Mouse (Mus musculus) myocyte (in vitro differentiated cells): Measurements from ENCODE around the gene Gpr171. TPM values are rescaled to one million over a fixed set of nuclear protein-coding genes. Genes with fewer than 3 reads are reported as not detected.

Experiments
- H3K27me3 ChIP-seq: one replicate; pipeline ENCODE4 v1.6.1; 2011; ENCODE audit not compliant: control insufficient read depth, insufficient read depth, insufficient read length
- H3K36me3 ChIP-seq: one replicate; pipeline ENCODE4 v1.6.1; 2011; ENCODE audit not compliant: control insufficient read depth, insufficient read depth
- H3K4me2 ChIP-seq: one replicate; pipeline ENCODE4 v1.6.1; 2011; ENCODE audit warnings: low read depth, control low read depth
- H3K4me3 ChIP-seq: one replicate; pipeline ENCODE4 v1.5.1; 2011; ENCODE audit warnings: mild to moderate bottlenecking, control low read depth, moderate library complexity
- H3K79me2 ChIP-seq: one replicate; pipeline ENCODE4 v1.6.1; 2011; ENCODE audit not compliant: control insufficient read depth, insufficient read depth
- H3ac ChIP-seq: one replicate; pipeline ENCODE4 v1.6.1; 2011; ENCODE audit not compliant: control insufficient read depth, insufficient read length
- CEBPB ChIP-seq: IDR thresholded peaks from 2 replicates; pipeline ENCODE4 v1.6.1; 2011; ENCODE audit warnings: mild to moderate bottlenecking, moderate library complexity; ENCODE audit not compliant: poor library complexity, insufficient read depth, severe bottlenecking
- E2F4 ChIP-seq: IDR thresholded peaks from one replicate; pipeline ENCODE4 v1.6.1; 2011; ENCODE audit warnings: mild to moderate bottlenecking, control low read depth, moderate library complexity; ENCODE audit not compliant: insufficient read depth
- MAX ChIP-seq: IDR thresholded peaks from one replicate; pipeline ENCODE4 v1.6.1; 2011; ENCODE audit warnings: low read depth, mild to moderate bottlenecking, control low read depth
- MYOD1 ChIP-seq, 3 experiments: IDR thresholded peaks; one replicate each; pipeline ENCODE4 v1.6.1; 2011; ENCODE audit warnings: control low read depth in 2 of 3, low read depth in 2 of 3, mild to moderate bottlenecking in 2 of 3, moderate library complexity in 1 of 3; ENCODE audit not compliant: insufficient read length in 2 of 3, control insufficient read depth in 1 of 3
- MYOG ChIP-seq, 3 experiments: IDR thresholded peaks; one replicate each; pipeline ENCODE4 v1.6.1; 2011; ENCODE audit warnings: control low read depth in 2 of 3, low read depth in 2 of 3, mild to moderate bottlenecking in 2 of 3; ENCODE audit not compliant: insufficient read length in 2 of 3, control insufficient read depth in 1 of 3, insufficient read depth in 1 of 3
- POLR2A ChIP-seq: IDR thresholded peaks from one replicate; pipeline ENCODE4 v1.6.1; 2011; ENCODE audit warnings: low read depth, mild to moderate bottlenecking, control low read depth, moderate library complexity; ENCODE audit not compliant: insufficient read length
- POLR2AphosphoS2 ChIP-seq: IDR thresholded peaks from one replicate; pipeline ENCODE4 v1.6.1; 2011; ENCODE audit warnings: low read depth, control low read depth; ENCODE audit not compliant: insufficient read length
- REST ChIP-seq: IDR thresholded peaks from one replicate; pipeline ENCODE4 v1.6.1; 2011; ENCODE audit warnings: mild to moderate bottlenecking, control low read depth, moderate library complexity; ENCODE audit not compliant: insufficient read depth, insufficient read length
- SRF ChIP-seq: IDR thresholded peaks from one replicate; pipeline ENCODE4 v1.6.1; 2011; ENCODE audit warnings: low read depth; ENCODE audit not compliant: control insufficient read depth, insufficient read length
- TCF12 ChIP-seq: IDR thresholded peaks from one replicate; pipeline ENCODE4 v1.6.1; 2011; ENCODE audit warnings: mild to moderate bottlenecking, control low read depth; ENCODE audit not compliant: poor library complexity, insufficient read depth, severe bottlenecking
- TCF3 ChIP-seq: IDR thresholded peaks from one replicate; pipeline ENCODE4 v1.6.1; 2011; ENCODE audit warnings: low read depth, control low read depth; ENCODE audit not compliant: insufficient read length
- USF1 ChIP-seq: IDR thresholded peaks from one replicate; pipeline ENCODE4 v1.6.1; 2011; ENCODE audit warnings: low read depth, mild to moderate bottlenecking, control low read depth, moderate library complexity
- polyA plus RNA-seq: library from polyadenylated mRNA; unstranded; fragments of >200 nt; fragmentation: generic; extraction: Trizol; gene quantifications from one replicate; pipeline ENCODE4 v1.2.1, GENCODE M21; 2012; ENCODE audit warnings: missing spikeins

The Gpr171 gene
- polyA plus RNA-seq, 1 experiment, result not detected

GRCm38 (mm10) chr3:59059022-59059541 lies 42.5 kb downstream of the Gpr171 start:
- TF ChIP-seq REST, result no peak
- TF ChIP-seq MYOD1 (IDR thresholded peaks at IDR 0.05; ENCODE audit: control insufficient read depth in 1 of 3, insufficient read length in 2 of 3, low read depth in 2 of 3), result no peak
- TF ChIP-seq POLR2AphosphoS2, result no peak
- no peak for TF ChIP-seq TCF12
- TF ChIP-seq POLR2A, result no peak
- TF ChIP-seq TCF3, result no peak
- TF ChIP-seq USF1, result no peak
- H3K4me3 ChIP-seq, result no peak overlapping the region
- H3K79me2 ChIP-seq, result no peaks in the 10 kb centered on the region
- peak overlapping the region; percentile 28 for H3K4me2 ChIP-seq
- H3K27me3 ChIP-seq, result peaks cover 5% of the 10 kb centered on the region
- H3ac ChIP-seq, result no peak overlapping the region
- no peaks in the 10 kb centered on the region for H3K36me3 ChIP-seq

DNA sequence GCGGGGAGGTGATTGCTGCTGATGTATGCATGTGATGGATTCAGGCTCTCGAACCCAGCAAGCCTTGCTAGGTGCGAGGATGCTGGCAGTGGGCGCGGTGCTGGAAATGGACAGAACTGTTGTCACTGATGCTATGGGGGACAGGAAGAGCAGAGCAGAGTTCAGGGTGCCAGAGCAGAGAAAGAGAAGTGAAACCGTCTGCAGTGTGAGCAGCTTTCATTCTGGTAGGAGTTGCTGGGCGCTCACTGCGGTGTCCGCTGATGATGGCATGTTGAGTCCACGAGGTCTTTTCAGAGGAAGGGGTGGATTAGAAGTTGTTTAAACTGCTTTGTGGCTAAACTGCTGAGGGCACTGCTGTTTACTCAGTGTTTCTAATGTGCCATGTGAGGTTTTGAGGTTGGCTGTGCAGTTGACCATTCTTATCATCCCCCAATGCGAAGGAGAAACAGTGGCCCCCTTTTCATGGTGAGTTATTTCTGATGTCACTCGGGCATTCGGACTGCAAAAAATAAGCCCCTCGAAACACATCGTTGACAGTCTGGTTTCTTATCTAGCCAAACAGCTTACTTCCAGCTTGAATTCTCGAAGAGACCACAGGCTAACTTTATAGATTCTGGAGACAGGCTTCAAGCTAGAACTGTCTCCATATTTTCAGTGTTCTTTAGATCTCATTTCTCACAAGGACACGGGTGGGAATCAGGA lies 46.6 kb downstream of the Gpr171 start:
- TF ChIP-seq E2F4, result no peak
- TF ChIP-seq CEBPB, result no peak
- TF ChIP-seq SRF, result no peak
- no peak for TF ChIP-seq POLR2AphosphoS2
- TF ChIP-seq TCF3, result no peak
- TF ChIP-seq TCF12, result no peak
- no peak for TF ChIP-seq MAX
- no peak for TF ChIP-seq MYOG (IDR thresholded peaks at IDR 0.05; ENCODE audit: control insufficient read depth in 1 of 3, insufficient read depth in 1 of 3, insufficient read length in 2 of 3, low read depth in 2 of 3)
- no peak for TF ChIP-seq USF1
- TF ChIP-seq MYOD1 (IDR thresholded peaks at IDR 0.05; ENCODE audit: control insufficient read depth in 1 of 3, insufficient read length in 2 of 3, low read depth in 2 of 3), result no peak
- TF ChIP-seq REST, result no peak
- no peak for TF ChIP-seq POLR2A
- no peak overlapping the region for H3K4me3 ChIP-seq
- no peaks in the 10 kb centered on the region for H3K79me2 ChIP-seq
- no peak overlapping the region for H3K4me2 ChIP-seq
- H3ac ChIP-seq, result no peak overlapping the region
- no peaks in the 10 kb centered on the region for H3K36me3 ChIP-seq
- peaks cover 5% of the 10 kb centered on the region for H3K27me3 ChIP-seq

Other genes starting within 250 kb of the Gpr171 start
- gene Clrn1, start 216.5 kb downstream of the Gpr171 start, polyA plus RNA-seq, result not detected
- gene Med12l, start 96.0 kb downstream of the Gpr171 start, polyA plus RNA-seq, result 0.01 TPM
- 0.07 TPM for gene P2ry14, start 51.8 kb upstream of the Gpr171 start, polyA plus RNA-seq
- gene Gpr87, start 93.3 kb upstream of the Gpr171 start, polyA plus RNA-seq, result not detected
- gene P2ry13, start 109.1 kb upstream of the Gpr171 start, polyA plus RNA-seq, result not detected
- gene P2ry12, start 161.1 kb upstream of the Gpr171 start, polyA plus RNA-seq, result not detected
- gene Igsf10, start 242.6 kb upstream of the Gpr171 start, polyA plus RNA-seq, result 0.05 TPM